Mouse (Mus musculus) CH12F3 (cell line): ENCODE measurements around the gene Ugcg.
"Not testable (repeated sequence)": the region's sequence is repeated elsewhere in the genome, so short reads cannot be mapped to it uniquely, and the experiment has no call there.

ENCODE experiments used
- in situ Hi-C: fragments of 300-500 bp; cut with MboI; formaldehyde crosslinking; loops from 2 replicates; pipeline ENCODE4 v1.14.3; 2020; ENCODE audit warnings: low sequenced_read_pairs

Gene Ugcg

DNA sequence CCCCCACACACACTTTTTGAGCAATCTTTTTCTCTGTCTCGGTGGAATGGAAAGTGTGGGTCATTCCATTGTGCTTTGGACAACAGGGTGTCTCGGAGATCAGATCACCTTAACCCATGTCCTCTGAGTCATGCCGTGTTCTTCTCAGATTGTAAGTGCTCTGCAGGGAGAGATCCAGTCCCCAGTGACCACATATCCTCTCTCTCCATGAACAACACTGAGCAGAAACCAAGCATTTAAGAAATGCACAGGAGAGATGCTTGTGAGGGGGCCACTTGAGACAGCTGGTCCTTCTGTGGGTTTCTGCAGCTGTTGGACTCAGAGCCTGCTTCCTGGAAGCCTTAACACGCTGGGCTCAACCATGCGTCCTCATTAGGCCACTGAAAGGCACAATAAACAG lies 66.9 kb downstream of the Ugcg start:
- in situ Hi-C loops = no loop called here

DNA sequence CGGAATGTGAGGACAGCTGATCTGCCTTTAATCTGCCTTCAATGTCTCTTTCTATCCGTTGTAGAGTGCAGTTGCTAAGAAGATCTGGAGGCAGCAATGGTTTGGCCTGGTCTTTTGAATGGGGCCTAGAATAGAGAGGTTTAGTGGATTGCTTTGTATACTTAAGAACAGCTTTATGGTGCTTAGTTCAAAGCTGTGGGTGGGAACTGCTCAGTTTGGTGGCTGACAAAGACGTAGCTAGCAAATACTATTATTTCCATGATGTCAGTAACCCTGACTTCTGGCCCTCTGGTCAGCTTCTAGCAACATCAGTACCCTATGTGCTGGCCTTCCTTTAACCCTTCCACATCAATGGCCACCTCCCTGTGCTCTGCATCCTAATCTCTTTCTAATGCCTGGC lies 68.8 kb downstream of the Ugcg start:
- in situ Hi-C loops = no loop called here

DNA sequence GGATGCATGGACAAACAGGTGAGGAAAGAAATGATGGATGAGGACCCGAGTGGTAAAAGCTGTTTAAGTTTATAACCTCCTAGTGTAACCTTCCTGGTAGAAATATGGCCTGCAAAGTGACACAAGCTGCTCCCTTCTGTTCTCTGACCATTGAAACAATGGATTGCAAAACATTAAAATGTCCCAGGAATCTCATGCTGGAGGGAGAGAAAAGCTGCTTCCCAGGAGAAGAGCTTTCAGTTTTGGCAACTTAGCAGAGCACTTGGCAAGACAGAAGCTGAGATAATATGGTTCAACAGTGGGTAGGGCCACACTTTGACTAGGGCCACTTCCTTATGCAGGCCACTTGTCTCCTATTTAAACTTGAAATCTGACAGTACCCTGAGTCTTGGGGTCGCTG lies 69.7 kb downstream of the Ugcg start:
- in situ Hi-C loops = no loop called here

DNA sequence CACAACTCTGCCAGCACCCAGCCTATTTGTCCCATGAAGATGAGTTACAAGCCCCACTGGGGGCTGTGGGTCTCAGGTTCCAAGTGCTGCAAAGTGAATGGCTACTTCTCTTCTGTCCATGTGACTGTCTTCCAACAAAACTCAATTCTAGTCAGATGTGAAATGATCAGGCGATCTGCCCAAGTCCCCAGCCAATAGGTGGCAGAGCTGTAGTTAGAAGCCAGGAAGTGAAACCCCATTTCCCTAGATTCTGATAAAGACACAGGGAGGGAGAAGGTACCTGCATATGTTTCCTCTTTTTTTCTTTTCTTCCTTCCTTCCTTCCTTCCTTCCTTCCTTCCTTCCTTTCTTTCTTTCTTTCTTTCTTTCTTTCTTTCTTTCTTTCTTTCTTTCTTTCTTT lies 70.7 kb downstream of the Ugcg start:
- in situ Hi-C loops = no loop called here

DNA sequence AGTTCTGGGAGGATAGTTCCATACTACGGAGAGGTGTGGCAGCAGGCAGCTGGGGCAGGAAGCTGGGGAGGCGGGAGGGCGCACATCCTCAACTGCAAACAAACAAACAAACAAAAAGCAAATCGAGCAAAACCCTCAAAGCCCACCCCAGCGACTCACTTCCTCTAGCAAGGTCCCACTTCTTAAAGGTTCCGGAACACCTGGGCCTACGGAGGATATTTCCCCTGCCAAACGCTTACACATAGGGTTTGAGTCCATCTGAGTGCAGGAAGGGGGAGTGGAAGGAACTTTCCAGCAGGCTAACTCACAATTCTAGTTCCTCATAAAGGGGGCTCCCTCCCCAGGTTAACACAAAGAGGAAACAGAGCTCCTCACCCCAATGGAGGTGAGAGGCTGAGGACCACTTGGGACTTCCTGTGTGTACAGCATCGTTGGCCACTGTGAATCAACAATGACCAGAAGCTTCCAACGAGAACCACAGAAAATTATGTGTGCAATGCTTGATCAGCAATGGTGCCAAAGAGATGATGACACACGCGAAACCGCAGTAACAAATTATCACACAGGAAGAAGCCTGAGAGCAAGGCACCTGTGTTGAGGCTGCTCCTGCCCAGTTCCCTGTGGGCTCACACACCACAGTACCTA lies 71.9 kb downstream of the Ugcg start:
- in situ Hi-C loops = no loop called here

DNA sequence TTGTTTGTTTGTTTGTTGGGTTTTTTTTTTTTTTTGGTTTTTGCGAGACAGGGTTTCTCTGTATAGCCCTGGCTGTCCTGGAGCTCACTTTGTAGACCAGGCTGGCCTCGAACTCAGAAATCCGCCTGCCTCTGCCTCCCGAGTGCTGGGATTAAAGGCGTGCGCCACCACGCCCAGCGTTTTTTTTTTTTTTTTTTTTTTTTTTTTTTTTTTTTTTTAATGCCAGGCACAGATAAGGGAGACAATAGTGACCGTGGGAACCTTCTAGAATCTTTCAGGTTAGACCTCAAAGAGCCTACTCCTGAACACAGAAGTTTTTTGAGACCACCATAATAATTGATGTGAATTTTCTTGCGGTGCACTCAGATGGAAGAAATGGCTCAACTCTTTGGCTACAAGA lies 72.5 kb downstream of the Ugcg start:
- in situ Hi-C loops = not testable (repeated sequence)

DNA sequence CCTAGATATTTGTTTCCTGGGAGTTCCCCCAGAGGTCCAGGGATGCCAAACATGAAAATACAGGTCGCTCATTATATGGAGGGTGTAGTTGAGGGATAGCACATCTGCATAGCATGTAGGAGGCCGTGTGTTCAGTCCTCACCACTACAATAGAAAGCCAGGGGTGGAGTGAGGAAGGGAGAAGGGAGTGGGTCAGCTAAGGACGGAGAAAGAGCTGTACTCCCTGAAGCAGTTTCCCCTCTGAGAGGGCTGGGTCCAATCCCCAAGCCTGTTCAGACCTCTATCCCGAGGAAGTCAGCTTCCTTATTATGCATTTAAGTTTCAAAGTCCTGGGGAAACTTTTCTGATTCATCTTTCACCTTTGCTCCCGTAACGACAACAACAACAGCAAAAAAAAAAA lies 73.1 kb downstream of the Ugcg start:
- in situ Hi-C loops = no loop called here

DNA sequence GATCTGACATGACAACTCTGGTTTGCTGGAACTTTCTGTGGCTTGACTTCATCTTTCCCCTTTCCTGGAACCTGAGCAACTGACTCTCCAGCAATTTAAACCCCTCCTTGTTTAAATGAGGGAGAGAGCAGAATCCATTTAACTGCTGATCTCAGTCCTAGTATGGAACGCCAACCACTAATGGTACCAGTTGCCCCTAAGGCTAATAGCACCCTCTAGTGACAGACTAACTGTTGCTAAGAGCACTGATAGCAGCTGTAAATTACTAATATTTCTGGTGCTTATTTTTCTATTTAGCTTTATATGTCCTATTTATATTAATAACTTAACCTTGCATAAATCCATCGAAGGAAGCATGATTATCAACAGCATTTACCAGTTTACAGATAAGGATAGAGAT lies 74.4 kb downstream of the Ugcg start:
- in situ Hi-C loops = no loop called here

DNA sequence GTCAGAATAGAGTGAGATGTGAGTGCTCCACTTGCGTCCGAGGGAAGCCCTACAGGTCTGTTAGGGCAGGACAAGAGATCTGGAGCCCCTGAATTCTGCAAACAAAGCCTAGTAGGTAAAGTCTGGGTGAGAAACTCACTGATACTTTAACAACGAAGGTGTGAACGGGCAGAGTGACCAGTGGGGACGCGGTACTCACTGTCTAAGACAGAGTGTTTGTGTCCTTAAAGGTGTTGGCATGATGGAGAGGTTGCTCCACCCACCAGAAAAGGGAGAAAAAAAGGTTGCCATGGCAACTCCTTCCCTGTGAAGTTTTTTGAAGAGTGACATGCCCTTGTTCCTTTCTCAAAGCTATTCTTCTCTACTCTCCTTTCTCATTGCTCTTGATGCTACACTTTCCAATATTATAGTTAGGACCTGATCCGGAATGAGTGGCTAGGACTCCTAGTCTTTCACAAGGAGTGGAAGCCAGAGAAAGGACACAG lies 75.6 kb downstream of the Ugcg start:
- in situ Hi-C loops = no loop called here

DNA sequence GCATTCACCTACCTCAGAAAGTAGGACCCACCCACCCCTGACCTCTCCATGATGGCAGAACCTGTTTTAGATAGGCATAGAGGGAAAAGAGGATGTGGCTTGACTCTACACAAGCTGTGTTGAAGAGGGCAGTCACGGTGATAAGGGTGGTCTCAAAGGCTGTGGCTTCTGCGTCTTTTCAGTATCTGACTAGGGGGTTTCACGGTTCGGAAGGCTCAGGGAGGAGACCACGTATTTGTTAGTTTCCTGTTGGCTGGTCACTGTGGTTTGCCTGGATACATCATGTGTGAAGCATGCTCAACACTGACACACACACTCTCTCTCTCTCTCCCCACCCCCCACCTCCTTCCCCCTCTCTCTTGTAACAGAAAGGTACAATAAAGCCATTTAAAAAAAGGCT lies 76.1 kb downstream of the Ugcg start:
- in situ Hi-C loops = no loop called here

DNA sequence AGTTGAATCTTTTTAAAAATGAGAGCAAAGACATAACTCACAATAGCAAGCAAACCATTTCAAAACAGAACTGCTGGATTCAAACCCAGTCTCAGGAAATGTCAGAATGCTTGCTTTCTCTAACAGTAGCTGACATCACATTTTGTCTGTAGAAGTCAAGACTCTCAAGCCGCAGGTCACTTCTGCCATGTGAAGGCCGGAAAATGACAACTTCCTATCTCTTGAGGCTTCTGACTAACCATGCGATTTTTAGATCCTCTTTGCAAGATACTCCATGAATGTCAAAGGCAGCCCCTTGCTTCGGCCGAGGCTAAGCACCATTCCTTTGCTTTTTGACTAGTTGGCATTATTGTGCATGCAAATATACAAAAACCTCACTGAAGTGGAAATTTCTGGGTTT lies 76.6 kb downstream of the Ugcg start:
- in situ Hi-C loops = no loop called here
